Mouse (Mus musculus): ENCODE measurements at regions not wholly inside any gene's neighbourhood (a gene's known extent, or its start where the extent isn't known, plus 50 kb on each side); places are given as distances from the start of the nearest gene placed in this dataset.
A peak's percentile ranks its signal among the peaks of the same experiment; 100 is the strongest.

DNA sequence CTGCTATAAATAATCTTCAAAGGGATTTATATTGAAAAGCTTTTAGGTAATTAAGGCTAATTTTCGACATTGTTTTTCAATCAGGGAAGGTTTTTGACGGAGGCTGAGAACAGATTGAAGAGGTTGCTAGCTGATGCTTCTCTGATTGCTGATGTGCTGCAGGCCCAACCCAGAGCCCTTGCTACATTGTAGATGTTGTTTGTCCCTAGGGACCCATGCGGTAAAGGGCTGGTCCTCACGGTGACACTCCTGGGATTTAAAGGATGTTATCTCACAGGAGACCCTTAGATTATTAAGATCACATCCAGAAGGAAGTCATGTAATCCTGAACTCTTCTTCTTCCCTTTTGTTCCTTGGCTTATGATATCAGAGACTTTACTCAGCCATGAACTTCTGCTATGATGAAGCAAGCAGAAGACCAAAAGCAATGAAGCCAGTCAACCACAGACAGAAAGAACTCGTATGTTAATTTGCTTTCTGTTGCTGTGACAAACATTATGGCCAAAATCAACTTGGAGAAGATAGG is 191.2 kb upstream of the Amigo2 start:
- ATAC-seq (ENCODE audit: extremely low read depth, insufficient number of reproducible peaks, low FRiP score, poor library complexity, severe bottlenecking): peak; percentile 66; the same call in 1 of the 2 replicates
